Mouse (Mus musculus): Measurements from ENCODE around the gene Elovl5.

GRCm38 (mm10) chr9:77995235-77995634, 78.1 kb downstream of the Elovl5 start:
- TF ChIP-seq CTCF (IDR thresholded peaks at IDR 0.05; ENCODE audit: extremely low read depth, insufficient read depth, low read length) = no peak
- TF ChIP-seq POLR2A (IDR thresholded peaks at IDR 0.05; ENCODE audit: extremely low read depth, insufficient read depth, low read length) = no peak

All from cortical plate, adult 2 months (tissue).